Mouse (Mus musculus) liver, embryonic 11.5 days (tissue): Measurements from ENCODE around the gene Smoc1. TPM values are rescaled to one million over a fixed set of nuclear protein-coding genes. Genes with fewer than 3 reads are reported as not detected.
A peak's percentile ranks its signal among the peaks of the same experiment; 100 is the strongest.

Source experiments
- ATAC-seq: fragments of 200-750 bp; cut with Nextera tagmentation; replicated peaks from 2 replicates; pipeline ENCODE4 v1.8.0; 2017; ENCODE audit warnings: moderate number of reproducible peaks, mild to moderate bottlenecking, moderate TSS enrichment, moderate library complexity; ENCODE audit not compliant: low FRiP score
- DNase-seq: peaks from one replicate; pipeline ENCODE4 v3.0.0-alpha.2; 2017; ENCODE audit warnings: low spot score
- H3K27ac ChIP-seq: fragments of 300-500 bp; sonication (generic); 2 replicates; pipeline ENCODE4 v1.5.1; 2014; ENCODE audit warnings: mild to moderate bottlenecking, low read depth, low read length, control low read depth
- H3K27me3 ChIP-seq: fragments of 300-500 bp; sonication (generic); replicated peaks from 2 replicates; pipeline ENCODE4 v1.6.1; 2014; ENCODE audit warnings: low read length, mixed read lengths; ENCODE audit not compliant: control insufficient read depth, insufficient read depth
- H3K36me3 ChIP-seq: fragments of 300-500 bp; sonication (generic); 2 replicates; pipeline ENCODE4 v1.6.1; 2014; ENCODE audit warnings: mild to moderate bottlenecking, low read length, moderate library complexity, mixed read lengths; ENCODE audit not compliant: control insufficient read depth, insufficient read depth
- H3K4me1 ChIP-seq: fragments of 300-500 bp; sonication (generic); replicated peaks from 2 replicates; pipeline ENCODE4 v1.6.1; 2014; ENCODE audit warnings: low read length, mixed read lengths; ENCODE audit not compliant: control insufficient read depth, insufficient read depth
- H3K4me2 ChIP-seq: fragments of 300-500 bp; sonication (generic); 2 replicates; pipeline ENCODE4 v1.6.1; 2014; ENCODE audit warnings: mild to moderate bottlenecking, control low read depth, moderate library complexity
- H3K4me3 ChIP-seq: fragments of 300-500 bp; sonication (generic); 2 replicates; pipeline ENCODE4 v1.5.1; 2014; ENCODE audit warnings: low read depth, low read length, control low read depth
- H3K9ac ChIP-seq: fragments of 300-500 bp; sonication (generic); 2 replicates; pipeline ENCODE4 v1.6.1; 2014; ENCODE audit warnings: low read depth, low read length, control low read depth
- H3K9me3 ChIP-seq: fragments of 300-500 bp; sonication (generic); 2 replicates; pipeline ENCODE4 v1.6.1; 2016; ENCODE audit warnings: low read length, inconsistent platforms, mixed read lengths; ENCODE audit not compliant: control insufficient read depth
- WGBS: fragments of 180-500 bp; shearing (Covaris S2); extraction: QIAGEN DNeasy Blood & Tissue Kit; methylation state at CpG from one replicate; pipeline ENCODE4 v1.1.7; 2014; 5-methylcytosine and 5-hydroxymethylcytosine counted together
- polyA plus RNA-seq: library from polyadenylated mRNA; unstranded; fragments of >200 nt; fragmentation: Nextera tagmentation; extraction: Ambion mirVana; gene quantifications from 2 replicates; pipeline ENCODE4 v1.2.1, GENCODE M21; 2014

The Smoc1 gene
- polyA plus RNA-seq, 1 experiment from 2014 or later = 10.9 TPM

DNA sequence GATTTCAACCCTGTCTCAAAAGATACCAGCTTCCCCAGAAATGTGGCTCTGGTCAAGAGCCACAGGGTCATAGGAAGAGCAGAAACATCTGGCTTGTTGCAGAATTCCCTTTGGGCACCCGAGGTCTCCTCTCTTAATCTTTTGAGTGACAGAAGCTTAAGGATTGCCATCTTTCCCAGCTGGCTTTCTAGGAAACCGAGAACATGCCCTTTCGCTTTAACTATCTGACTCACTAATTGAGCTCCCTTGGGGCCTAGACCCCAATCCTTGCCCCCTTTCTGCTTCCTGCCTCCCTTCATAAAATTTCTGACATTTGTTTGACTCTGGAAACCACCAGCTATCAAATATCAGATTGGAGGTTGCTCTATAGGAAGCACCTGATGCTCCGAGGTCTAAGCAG is 3.1 kb downstream of the Smoc1 start:
- H3K4me2 ChIP-seq = no peak overlapping the region
- peaks cover 3% of the 10 kb centered on the region; the same call in 1 of the 2 replicates for H3K4me1 ChIP-seq
- DNase-seq = no peak
- H3K4me3 ChIP-seq = no peak overlapping the region
- H3K9me3 ChIP-seq = no peaks in the 10 kb centered on the region
- no peak for ATAC-seq
- H3K27ac ChIP-seq = no peak overlapping the region
- WGBS = 55% methylated on average over 4 of the region's 4 CpGs
- H3K27me3 ChIP-seq = peaks cover 28% of the 10 kb centered on the region
- H3K9ac ChIP-seq = no peak overlapping the region
- H3K36me3 ChIP-seq = no peaks in the 10 kb centered on the region

DNA sequence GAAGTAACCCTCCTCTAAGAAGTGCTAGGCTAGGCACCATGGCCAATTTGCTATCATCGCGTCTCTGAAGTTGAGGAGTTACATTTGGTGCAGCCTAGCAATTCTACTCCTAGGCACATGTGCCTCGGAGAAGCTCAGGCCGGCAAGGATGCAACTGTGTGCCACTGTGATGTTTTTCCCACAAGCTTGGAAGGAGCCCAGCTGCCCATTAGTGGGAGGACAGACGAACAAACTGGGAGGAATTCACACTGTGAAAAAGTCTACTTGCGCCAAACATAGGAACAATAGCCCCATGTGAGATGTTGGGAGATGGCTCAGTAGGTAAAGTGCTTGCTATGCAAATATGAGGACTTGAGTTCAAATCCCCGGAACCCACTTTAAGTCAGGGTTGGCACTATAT is 5.0 kb downstream of the Smoc1 start:
- Histone ChIP-seq H3K9me3 (no peaks in the 10 kb centered on the region), H3K27me3 (peaks cover 17% of the 10 kb centered on the region), H3K4me3 (no peak overlapping the region), H3K4me2 (no peak overlapping the region), H3K9ac (no peak overlapping the region), H3K4me1 (0 out of 2 replicates have a peak, but pooled peaks cover 3% of the 10 kb centered on the region), H3K27ac (no peak overlapping the region), H3K36me3 (no peaks in the 10 kb centered on the region)
- WGBS = 79% methylated on average over 7 of the region's 7 CpGs
- DNase-seq (no peak), ATAC-seq (no peak)

DNA sequence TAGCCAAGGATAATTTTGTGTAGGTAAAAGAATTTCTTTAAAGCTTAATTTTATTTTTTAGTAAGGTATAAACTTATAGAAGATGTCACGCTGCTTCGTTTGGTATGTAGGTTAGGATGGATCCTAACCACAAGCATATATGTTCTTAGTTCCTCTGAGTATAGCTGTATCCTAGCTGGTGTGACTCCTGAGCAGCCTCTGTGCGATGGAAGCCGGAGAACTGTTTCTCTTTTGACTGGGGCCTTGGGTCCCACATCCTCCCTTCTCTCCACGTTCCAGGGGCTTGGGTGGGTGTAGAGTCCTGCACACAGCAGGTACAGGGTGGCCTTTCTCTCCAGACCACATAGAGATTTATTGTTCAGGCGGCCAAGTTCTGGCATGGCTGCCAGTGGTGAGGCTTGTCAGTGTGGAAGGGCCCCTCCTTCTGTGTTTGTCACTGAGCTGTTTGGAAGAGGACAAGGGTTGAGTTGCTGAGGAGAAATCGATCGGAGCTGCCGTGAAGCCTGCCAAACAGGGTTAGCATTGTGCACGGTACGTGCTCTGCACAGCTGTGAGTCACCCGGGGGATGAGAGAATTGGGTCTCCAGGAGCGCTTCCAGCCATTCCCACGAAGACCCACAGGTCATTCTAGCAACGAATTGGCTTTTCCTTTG is 6.9 kb downstream of the Smoc1 start:
- Histone ChIP-seq H3K4me3 (no peak overlapping the region), H3K27me3 (no peaks in the 10 kb centered on the region; the same call in 1 of the 2 replicates), H3K27ac (no peak overlapping the region), H3K9me3 (no peaks in the 10 kb centered on the region), H3K4me1 (no peaks in the 10 kb centered on the region), H3K9ac (no peak overlapping the region), H3K36me3 (no peaks in the 10 kb centered on the region), H3K4me2 (peak overlapping the region; percentile 21)
- no peak for DNase-seq
- ATAC-seq = 0 out of 2 replicates have a peak, but pooled peaks have one; percentile 56
- 68% methylated on average over 15 of the region's 15 CpGs for WGBS

DNA sequence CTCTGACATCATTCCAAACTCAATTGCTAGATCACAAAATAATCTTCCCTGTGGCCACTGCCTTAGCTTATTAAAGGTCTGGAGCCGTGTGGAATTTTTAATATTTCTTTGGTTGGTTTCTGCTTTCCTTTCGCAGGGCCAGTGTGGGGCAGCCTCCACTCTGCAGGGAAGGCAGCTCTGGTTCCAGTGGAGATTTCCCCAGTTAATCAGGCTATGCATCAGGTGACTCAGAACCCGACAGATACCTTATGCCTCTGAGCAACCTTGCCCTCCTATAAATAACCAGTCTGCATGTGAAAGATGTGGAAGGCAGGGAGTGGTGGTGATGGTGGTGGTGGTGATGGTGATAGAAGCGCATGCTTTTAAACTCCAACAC is 7.4 kb downstream of the Smoc1 start:
- no peaks in the 10 kb centered on the region for H3K36me3 ChIP-seq
- no peak overlapping the region; the same call in 1 of the 2 replicates for H3K27ac ChIP-seq
- ATAC-seq = no peak
- H3K4me2 ChIP-seq = no peak overlapping the region
- DNase-seq = no peak
- no peaks in the 10 kb centered on the region for H3K4me1 ChIP-seq
- H3K9me3 ChIP-seq = no peaks in the 10 kb centered on the region
- H3K9ac ChIP-seq = no peak overlapping the region
- 69% methylated on average over 4 of the region's 4 CpGs for WGBS
- no peaks in the 10 kb centered on the region for H3K27me3 ChIP-seq
- H3K4me3 ChIP-seq = no peak overlapping the region

DNA sequence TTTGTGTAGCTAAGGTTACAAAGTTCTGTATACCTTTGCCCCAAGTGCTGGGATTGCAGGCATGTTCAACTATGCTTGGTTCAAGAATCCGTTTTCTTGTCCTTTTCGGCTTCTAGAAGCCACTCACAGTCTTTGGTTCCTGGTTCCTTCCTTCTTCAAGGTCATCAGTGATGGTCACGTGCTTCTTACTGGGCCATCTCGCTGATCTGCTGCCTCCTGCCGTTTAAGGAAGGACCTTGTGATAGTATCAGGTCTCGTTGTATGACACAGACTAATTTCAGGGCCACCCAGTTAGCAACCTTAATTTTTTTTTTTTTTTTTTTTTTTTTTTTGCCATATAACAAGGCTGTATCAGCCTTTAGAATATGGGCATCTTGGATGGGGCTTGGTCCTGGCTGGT is 9.2 kb downstream of the Smoc1 start:
- H3K36me3 ChIP-seq = no peaks in the 10 kb centered on the region
- H3K4me1 ChIP-seq = no peaks in the 10 kb centered on the region
- H3K9me3 ChIP-seq = no peaks in the 10 kb centered on the region
- H3K4me3 ChIP-seq = no peak overlapping the region
- no peak overlapping the region for H3K4me2 ChIP-seq
- H3K27me3 ChIP-seq = no peaks in the 10 kb centered on the region
- no peak for DNase-seq
- ATAC-seq = no peak
- no peak overlapping the region for H3K9ac ChIP-seq
- WGBS = 68% methylated on average over 6 of the region's 6 CpGs
- no peak overlapping the region for H3K27ac ChIP-seq

DNA sequence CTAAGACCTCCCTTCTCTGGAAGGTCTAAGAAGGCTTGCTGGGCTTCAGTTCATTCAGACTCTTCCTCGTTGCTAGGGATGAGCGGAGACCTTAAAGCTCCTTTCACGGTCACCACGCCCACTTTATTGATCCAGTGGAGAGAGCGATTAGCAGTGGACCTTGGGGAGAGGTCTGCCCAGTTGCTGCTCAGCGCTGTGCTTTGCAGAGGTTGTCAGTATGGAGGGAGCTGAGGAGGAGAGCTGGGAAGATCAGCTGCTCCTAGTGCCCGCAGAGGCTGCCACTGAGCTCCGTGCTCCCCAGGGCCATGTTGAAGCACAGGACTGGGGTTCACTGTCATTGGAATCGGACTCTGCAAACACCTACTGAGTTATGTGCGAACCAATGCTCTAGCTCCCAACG is 17.0 kb downstream of the Smoc1 start:
- no peak overlapping the region for H3K4me3 ChIP-seq
- H3K4me2 ChIP-seq = peak overlapping the region; percentile 31; the same call in 1 of the 2 replicates
- H3K4me1 ChIP-seq = no peaks in the 10 kb centered on the region
- H3K36me3 ChIP-seq = no peaks in the 10 kb centered on the region
- no peaks in the 10 kb centered on the region for H3K27me3 ChIP-seq
- DNase-seq (no peak), ATAC-seq (no peak)
- H3K9ac ChIP-seq = no peak overlapping the region
- WGBS = 71% methylated on average over 11 of the region's 11 CpGs
- H3K9me3 ChIP-seq = no peaks in the 10 kb centered on the region
- no peak overlapping the region for H3K27ac ChIP-seq

DNA sequence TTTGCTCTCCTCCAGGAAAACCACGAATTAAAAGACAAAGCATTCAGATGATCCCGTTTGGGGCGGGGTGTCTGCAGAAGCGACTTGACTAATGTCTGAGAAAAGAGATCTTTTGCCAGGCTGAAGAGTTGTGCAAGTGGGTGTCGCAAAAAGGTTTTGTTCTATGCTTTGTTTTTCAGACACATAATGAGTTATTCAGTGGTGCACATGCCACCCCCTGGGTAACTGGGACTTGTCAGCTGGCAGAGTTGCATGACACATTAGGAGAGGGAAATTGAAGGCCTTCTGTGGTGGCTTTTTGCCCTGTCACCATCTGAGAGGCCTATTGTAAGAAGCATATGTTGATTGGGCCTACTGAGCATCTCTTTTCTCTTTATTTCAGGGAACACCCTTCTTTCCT is 20.3 kb downstream of the Smoc1 start:
- no peak overlapping the region for H3K4me2 ChIP-seq
- WGBS = 75% methylated on average over 5 of the region's 5 CpGs
- no peak overlapping the region for H3K4me3 ChIP-seq
- no peaks in the 10 kb centered on the region for H3K27me3 ChIP-seq
- DNase-seq = no peak
- no peak for ATAC-seq
- H3K4me1 ChIP-seq = no peaks in the 10 kb centered on the region
- H3K9ac ChIP-seq = no peak overlapping the region
- H3K36me3 ChIP-seq = no peaks in the 10 kb centered on the region
- no peaks in the 10 kb centered on the region for H3K9me3 ChIP-seq
- no peak overlapping the region for H3K27ac ChIP-seq

DNA sequence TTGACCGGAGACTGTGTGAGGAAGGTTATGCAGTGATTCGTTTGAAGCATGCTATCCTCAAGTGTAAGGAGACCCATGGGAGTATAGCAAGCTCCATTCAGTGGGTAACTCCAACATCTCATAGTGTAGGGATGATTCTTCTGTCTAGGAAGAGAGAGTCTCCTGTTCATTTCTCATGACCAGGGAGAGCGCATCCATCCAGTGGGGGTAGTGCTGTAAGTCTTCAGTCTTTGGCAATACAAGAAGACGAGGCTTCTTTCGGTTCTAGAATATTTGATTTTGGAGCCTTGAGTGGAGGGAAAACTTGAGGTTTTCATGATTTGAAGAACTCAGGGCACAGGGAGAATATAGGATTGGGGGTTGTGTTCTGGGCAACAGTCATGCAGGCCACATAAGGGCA is 23.1 kb downstream of the Smoc1 start:
- H3K36me3 ChIP-seq = no peaks in the 10 kb centered on the region
- H3K4me2 ChIP-seq = no peak overlapping the region
- no peaks in the 10 kb centered on the region for H3K27me3 ChIP-seq
- no peaks in the 10 kb centered on the region for H3K4me1 ChIP-seq
- ATAC-seq (no peak), DNase-seq (no peak)
- H3K4me3 ChIP-seq = no peak overlapping the region
- H3K9ac ChIP-seq = no peak overlapping the region
- WGBS = 83% methylated on average over 5 of the region's 5 CpGs
- H3K27ac ChIP-seq = no peak overlapping the region
- H3K9me3 ChIP-seq = no peaks in the 10 kb centered on the region

DNA sequence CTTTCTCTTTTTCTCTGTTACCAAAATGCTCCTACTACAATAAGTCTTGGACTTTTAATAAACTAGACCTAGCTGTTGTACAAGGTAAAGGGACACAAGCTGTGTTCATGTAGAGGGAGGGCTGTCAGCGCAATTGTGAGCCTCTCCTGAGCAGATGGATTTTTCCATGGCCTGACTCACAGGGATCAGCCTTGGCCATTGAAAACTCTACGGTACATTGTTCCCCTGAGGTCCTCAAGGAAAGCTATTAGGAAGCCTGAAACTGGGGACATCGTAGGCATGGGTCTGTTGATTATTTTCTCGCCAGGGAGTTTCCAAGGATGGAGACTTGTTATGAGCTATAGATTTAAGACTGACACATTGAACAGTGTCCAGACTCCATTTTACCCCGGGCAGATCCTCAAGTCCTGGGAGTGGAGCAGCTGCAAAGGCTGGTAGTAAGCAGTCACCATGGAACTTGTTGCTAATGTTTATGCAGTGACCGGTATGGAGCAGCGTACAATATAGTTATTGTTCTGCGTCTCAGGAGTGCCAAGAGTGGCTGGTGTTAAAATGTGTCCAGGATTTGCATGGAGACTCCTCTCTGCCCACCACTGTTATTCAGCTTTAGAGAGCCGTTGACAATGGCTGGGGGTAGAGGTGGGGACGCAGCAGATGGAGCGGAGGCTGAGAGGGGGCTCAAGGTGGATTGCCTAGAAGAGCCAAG is 28.5 kb downstream of the Smoc1 start:
- H3K4me2 ChIP-seq = no peak overlapping the region
- no peak for DNase-seq
- no peaks in the 10 kb centered on the region for H3K36me3 ChIP-seq
- no peak overlapping the region for H3K9ac ChIP-seq
- no peak overlapping the region for H3K27ac ChIP-seq
- H3K27me3 ChIP-seq = no peaks in the 10 kb centered on the region
- 82% methylated on average over 11 of the region's 11 CpGs for WGBS
- ATAC-seq = no peak
- H3K4me1 ChIP-seq = no peaks in the 10 kb centered on the region
- no peaks in the 10 kb centered on the region for H3K9me3 ChIP-seq
- H3K4me3 ChIP-seq = no peak overlapping the region
